Mouse (Mus musculus): ENCODE data around the gene Ovca2.
A peak's percentile ranks its signal among the peaks of the same experiment; 100 is the strongest.

Gene Ovca2

DNA sequence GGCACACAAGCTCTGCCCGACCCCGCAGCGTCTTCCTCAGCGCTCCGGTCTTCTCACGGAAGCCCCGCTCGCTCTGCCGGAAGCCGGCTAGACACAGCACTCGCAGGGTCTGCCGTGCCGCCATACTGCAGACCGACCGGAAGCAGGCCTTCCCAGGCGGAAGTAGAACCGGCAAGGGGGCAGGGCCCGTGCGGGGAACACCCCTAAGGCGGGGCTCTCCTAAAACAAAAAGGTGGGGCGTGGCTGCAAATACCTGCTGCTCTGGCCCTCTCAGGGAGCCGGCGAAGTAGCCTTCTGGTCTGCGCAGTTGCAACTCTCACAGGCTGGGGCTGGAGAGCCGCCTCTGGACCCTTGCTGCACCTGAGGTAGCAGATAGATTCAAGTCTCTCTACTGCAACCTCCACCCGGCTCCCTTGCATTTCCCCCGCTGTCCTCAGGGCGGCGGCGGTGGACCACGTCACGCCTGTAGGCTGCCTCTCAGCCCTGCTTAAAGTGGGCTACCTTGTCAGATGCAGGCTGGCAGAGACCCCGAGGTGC, at the start of gene Ovca2:
Gene Ovca2 (minus strand): TSS at position 164 of the 537 bp plus-strand sequence.
- DNase-seq (ENCODE audit: low spot score in 2 of 2): peak; percentile 83 to 89

DNA sequence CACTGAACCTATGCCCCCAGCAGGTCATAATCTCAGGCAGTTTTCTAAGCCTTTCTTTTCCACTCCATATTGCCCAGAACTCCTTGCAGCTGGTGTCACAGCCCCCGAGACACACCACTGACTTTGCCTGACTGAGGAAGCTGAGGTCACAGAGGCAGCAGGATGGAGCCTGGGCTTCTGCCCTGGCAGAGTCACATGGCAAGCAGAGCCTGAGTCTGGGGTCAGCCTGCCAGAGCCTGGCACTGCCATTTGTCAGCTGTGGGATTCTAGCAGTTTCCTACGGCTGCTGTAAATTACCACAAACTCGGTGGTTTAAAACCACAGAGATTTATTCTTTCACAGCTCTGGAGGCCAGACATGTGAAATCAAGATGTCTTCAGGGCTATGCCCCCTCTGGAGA, 49.0 kb upstream of the Ovca2 start:
- no peak for DNase-seq (ENCODE audit: low spot score in 2 of 2)

DNA sequence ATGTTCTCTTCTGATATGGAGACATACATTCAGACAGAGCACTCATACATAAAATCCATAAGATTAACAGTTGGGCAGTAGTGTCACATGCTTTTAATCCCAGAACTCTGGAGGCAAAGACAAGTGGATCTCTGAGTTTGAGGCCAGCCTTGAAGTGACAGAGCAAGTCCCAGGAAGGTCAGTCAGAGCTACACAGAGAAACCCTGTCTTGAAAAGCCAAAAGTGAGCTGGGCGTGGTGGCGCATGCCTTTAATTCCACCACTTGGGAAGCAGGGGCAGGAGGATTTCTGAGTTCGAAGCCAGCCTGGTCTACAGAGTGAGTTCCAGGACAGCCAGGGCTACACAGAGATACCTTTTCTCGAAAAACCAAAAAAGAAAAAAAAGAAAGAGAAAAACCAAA, 46.2 kb upstream of the Ovca2 start:
- no peak for DNase-seq (ENCODE audit: low spot score in 2 of 2)

DNA sequence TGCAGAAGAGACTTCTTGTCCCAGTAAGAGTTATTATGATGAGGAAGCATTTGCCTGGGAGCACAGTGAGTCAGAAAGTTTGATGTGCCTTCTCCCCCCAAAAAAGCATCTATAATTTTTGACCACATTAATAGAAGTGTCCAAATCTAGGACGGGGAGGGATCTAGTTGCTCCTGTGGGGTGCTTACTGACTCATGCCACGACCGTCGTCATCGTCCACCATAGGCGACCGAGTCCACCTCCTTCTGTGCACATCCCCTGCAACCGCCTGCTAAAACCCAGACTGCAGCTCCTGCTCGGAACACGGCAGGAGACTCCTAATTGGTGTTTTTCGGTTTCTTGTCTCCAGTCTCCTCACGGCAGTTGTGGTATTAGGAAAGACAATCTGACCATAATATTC, 45.4 kb upstream of the Ovca2 start:
- DNase-seq (ENCODE audit: low spot score in 2 of 2): no peak

DNA sequence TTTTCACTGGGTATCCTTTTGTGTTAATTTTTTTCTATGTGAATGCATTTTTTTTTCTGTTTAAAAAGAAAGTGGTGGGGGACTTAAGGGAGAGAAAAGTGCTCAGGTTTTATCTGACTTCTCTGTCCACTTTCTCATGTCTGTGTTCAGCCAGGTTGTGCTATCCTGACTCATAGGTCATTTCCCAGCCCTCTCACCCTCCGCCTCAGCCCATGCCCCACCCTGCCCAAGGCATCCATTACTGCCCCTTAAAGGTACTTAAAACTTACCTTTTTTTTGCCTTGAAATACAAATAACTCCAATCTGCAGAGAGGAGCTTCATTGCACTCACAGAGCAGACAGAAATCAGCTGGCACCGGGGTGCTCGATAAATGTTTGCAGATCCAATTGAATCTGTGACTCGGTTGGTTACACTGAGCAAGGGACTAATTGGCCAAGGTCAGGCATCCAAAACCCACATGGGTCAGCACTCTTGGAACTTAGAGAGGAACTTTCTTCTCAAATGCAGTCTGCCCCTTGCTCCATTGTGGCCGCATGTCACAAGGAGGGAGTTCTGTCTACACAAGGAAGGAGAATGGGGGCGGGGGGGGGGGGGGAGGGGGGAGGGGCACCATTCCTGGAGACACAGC, 42.0 kb upstream of the Ovca2 start:
- no peak for DNase-seq (ENCODE audit: low spot score in 2 of 2)

DNA sequence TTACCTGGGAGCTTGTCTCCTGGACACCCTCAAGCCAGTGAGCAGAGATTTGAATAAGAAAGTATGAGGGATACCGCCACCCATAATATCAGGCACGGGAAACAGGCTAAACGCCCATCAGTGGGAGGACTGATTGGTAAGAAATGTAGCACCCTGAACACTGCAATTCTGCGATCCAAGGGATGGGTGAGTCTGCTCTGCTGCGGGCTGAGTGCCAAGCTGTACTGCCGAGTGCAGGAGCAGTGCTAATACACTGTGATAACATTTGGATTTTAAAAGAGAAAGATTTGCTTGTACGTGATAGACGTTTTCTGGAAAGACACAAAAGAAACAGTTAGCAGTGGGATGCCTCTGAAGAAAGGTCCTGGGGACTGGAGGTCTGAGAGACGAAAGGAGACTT, 41.5 kb upstream of the Ovca2 start:
- peak in 1 of 2 experiments; percentile 31 for DNase-seq (ENCODE audit: low spot score in 2 of 2)

DNA sequence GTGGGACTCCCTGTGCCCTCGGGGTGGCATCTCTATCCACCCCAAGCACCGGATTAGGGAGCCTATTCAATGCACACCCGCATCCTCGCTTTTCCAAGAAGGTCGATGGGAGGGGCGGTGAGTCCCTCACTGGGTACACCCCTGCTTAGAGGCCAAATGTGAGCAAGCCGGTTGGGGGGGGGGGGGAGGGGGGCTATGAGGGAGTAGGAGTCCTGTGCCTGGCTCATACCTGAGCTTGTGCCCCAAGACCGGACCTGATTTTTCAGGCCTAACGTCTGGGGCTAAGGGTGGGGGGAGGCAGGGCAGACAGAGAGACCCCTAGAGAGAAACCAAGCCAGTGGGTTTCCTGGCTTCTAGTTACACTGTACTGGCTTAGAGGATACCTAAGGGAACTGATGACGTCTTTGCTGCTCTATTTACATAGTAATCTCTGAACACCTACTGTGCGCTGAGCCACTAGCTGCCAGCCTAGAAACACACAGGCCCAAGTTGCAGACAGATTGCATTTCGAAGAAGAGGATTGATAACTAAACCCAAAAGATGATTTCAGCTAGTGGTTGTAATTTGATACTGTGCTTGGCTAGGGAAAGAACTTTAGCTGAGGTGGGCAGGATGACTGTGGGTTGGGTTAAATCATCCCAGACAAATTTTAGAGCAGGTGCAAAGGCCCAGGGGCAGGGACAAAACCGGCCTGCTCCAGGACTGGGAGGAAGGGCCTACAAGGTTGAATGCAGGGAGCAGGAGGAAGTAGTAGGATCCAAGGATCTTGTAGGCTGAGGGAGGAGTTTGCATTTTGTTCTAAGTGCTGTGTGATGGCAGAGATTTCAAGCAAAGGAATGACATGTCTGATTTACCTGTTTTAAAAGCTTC, 35.7 kb upstream of the Ovca2 start:
- no peak for DNase-seq (ENCODE audit: low spot score in 2 of 2)

DNA sequence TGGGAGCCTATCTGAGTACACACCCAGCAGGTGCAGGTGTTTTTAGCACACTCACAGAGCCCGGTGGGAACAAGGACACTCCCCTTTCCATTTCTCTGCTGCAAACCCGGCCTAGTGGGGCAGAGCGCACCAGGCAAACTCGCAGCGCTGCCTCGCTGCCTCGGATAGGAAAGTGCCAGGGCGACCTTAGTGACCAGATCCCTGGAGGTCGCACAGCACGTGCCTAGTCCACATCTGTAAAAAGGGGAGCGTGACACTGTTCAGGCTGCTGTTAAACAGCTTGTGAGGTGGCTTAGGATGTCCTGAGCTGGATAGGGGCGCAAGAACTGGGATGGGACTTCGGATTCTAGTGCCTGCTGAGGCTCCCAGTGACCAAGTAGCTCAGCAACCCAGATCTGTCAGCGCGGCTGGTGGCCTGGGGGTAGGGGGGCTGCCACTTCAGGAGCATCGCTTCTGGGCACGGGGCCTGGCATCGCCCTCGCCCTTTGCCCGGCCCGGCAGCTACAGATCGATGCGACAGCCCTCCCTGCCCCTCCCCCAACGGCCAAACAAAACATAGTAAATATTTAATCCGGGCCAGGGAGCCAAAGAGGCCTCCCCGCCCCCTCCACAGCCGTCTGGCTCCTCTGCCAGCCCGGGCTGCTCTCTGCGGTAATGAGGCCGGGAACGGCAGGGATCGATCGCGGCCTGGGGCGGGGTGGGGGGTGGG, 34.9 kb upstream of the Ovca2 start:
- peak in 1 of 2 experiments; percentile 42 for DNase-seq (ENCODE audit: low spot score in 2 of 2)

DNA sequence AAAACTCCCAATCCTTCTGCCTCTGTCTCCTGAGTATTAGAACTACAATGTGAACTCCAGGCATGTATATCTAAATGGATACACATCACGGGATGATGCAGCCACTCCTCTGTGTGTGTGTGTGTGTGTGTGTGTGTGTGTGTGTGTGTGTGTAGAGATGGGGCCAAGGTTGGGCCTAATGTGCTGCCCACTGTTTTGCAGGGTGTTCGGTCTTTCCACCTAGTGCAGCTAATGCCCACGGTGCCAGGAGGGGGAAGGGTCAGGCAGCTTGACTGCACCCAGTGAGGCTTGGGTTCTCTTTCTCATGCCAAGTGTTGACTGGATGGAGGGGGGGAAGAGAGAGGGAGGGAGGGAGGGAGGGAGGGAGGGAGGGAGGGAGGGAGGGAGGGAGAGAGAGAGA, 34.2 kb upstream of the Ovca2 start:
- DNase-seq (ENCODE audit: low spot score in 2 of 2): no peak

DNA sequence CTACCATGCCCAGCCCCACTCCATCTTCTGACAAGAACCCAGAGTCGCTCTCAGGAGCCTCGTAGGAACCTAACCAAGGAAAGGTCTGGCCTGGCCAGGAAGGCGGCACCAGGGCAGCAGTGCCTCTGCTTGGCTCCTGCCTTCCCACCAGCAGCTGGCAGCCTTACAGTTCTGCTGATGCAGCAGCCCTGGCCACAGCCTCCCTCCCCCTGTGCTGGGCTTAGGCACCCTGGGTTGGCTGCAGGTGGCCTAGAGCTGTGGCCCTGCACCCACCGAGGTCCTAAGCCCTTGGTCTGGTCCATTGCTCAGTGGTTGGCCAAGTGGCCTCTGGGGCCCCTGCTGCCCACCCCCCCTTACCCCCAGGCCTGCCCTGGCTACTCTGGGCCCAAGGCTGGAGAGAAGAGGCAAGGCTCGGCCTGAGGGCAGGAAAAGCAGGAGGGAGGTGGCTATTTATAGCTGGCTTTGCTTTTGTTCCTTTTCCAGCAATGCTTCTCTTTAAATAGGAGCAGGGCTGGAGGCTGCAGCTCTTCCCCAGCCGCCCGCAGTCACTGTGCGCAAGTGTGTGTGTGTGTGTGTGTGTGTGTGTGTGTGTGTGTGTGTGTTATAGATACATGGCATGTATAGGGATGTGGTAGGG, 33.5 kb upstream of the Ovca2 start:
- DNase-seq (ENCODE audit: low spot score in 2 of 2): peak in 1 of 2 experiments; percentile 45

DNA sequence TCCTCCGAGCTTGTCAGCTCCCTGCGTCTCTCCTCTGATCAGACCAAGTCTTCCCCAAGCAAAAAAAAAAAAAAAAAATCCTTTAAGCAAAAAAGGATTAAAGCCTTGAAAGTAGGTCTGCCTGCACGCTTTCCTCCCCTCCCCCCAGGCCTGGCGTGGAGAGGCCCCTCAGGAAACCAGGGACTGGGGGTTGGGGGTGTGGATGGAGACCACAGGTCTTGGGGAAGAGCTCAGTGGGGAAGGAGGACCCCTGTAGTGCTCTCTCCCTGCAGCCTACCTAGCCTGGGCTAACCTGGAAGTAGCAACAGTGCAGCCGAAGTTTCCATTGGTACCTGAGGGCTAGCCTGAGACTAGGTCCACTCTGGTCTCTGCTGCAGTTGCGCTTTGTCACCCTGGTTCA, 32.1 kb upstream of the Ovca2 start:
- no peak for DNase-seq (ENCODE audit: low spot score in 2 of 2)

DNA sequence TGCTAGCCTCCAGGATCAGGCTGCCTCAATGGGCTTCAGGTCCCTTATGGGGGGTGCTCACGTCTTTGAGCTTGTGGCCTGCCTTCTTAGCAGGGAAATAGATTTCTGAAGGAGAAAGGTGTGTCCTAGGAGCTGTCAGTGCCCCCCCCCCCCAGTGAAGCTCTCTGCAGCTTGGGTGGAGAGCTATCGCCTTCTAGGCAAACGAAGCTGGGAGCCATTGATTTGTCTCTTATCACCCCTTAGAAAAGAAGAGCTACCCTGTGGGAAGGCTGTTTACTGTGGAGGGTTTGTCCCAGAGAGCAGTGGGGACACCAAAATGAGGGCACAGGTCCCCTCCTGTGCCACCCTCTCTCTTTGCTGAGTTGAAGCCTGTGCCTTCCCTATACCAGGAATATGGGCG, 31.5 kb upstream of the Ovca2 start:
- no peak for DNase-seq (ENCODE audit: low spot score in 2 of 2)

DNA sequence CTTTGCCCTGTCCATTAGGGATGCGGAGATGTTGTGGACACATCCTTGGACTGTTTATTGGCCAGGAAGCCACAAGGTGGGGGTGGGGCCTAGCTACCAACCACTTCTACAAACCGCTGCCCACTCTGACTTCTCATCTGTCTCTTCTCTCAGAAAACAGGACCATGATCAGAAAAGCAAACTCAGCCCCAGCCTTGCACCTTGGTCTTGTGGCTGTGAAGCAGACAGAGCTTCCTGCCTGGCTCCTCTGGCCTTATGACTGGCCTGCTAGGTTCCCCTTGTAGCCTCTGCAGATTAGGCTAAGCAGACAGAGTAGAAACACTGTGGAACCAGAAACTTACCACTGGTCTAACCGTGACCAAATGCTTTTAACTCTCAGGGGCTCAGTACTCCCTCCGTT, 30.7 kb upstream of the Ovca2 start:
- no peak for DNase-seq (ENCODE audit: low spot score in 2 of 2)

DNA sequence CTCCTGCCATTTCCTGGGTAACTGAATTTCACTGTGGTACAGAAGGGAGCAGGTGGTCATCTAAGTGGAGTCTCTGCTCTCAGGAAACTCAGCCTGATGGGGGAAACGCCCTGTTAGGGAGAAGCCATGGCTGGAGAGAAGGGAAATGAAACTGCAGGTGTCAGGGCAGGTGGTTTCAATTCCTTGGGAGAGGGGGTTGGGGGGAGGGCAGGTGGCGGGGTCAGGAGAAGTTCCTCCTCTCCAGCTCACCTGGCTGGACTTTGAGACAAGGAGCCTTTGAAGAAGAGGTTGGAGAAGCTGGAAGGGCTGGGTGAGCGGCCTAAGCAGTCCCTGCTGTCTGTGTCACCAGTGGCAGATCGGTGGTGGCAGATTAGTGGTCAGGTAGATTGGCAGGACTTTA, 27.7 kb upstream of the Ovca2 start:
- DNase-seq (ENCODE audit: low spot score in 2 of 2): no peak

DNA sequence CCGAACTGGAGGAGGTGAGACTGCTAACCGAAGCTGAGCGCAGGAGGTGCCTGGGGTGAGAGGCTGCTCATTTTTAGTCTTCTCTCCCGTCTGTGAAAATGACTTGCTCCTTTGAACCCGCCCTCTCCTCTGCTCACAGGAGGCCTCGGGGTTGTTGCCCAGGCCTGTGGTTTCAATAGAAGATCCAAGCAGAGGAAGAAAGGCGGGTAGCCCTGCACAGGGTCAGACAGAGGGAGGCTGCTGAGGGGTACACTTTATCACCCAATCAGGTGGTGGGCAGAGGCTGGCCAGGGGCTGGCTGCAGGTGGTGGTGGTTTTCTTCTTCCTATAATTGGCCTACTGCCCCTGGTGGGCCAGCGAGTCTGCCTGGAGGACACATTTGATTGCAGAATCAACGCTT, 25.8 kb upstream of the Ovca2 start:
- DNase-seq (ENCODE audit: low spot score in 2 of 2): no peak

DNA sequence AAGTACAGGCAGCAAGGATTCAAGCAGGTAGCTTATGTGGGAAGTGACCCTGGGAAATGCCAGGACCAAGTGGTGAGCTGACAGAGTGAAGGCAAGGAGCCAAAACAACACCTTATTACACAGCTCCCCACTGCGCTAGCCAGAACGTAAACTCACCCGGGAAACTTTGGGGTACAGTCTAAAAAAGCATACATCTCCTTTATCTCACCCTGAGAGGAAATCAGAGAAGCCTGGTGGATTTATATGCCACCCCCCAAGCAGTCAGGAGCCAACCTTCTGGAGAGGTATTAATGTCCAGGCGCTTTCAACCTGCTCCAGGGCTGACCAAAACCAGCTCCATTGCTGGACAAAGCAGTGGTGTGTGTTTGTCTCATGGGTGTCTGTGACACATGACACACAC, 25.3 kb upstream of the Ovca2 start:
- no peak for DNase-seq (ENCODE audit: low spot score in 2 of 2)

DNA sequence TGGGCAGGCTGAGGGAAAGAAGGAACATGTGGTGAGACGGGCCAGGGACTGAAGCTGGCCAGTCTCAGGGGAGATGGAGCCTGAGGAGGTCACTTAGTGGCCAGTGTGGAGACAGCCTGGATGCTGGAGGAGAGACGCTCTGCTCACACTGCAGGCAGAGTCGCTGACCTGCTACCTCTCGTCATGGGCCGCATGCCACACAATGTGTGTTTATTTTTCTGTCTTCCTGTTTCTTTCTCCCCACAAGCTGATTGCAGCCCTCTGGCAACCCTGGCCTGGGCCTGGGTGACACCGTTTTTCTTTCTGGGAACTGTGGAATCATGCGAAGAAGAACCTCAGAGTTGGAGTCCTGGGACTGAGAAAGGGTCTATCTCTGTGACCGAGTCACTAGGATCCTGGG, 23.1 kb upstream of the Ovca2 start:
- no peak for DNase-seq (ENCODE audit: low spot score in 2 of 2)

DNA sequence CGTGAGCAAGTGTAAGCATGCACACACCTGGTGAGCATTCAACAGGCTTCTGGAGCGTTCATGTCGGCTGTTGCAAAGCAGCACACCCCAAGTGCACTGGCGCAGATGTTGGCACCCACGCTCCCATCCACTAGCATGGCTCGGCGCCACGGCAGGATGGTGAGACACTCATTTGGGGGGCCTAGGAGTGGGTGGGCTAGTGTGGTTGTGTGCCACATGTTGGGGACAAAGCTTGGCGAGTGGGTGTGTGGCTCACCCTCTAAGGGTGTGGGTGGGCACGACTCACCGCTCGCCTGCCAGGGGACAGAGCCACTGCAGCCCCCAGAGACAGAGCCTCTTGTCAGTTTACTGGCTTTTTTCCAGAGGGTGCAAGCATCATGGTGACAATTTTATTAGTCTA, 22.3 kb upstream of the Ovca2 start:
- DNase-seq (ENCODE audit: low spot score in 2 of 2): no peak

DNA sequence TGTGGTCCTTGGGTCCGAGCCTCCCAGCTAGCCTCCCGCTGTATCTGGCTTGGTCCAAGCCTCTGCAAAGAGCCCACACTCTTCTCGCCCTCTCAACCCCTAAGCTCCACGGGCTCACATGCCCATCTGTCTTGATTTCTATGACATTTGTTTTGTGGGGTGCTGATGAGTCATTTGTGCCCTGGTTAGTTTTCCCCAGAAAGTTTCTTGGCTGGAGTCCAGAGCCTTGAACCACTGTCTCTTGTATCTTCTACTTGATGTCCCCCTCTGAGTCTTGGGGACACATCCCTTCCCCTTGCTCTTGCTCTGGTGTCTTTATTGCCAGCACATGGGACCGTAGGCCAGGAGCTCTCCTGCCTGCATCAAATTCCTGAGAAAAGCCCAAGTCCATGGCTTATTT, 21.3 kb upstream of the Ovca2 start:
- DNase-seq (ENCODE audit: low spot score in 2 of 2): no peak

DNA sequence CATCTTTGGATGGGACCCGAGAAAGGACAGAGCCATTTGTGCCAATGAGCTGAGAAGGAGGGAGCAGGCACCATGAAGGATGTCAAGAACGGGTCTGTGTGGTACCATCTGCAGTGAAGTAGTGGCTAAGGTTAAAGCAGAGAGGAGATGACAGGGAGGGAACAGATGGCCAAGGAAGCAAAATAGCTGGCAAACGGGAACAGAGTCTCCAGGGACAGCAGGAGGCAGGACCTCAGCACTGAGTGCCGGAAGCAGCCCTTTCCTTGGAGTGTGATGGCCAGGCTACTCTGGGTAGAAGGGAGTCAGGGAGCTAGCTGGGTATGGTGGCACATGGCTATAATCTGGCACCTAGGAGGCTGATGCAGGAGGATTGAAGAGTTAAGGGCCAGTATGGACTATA, 20.2 kb upstream of the Ovca2 start:
- no peak for DNase-seq (ENCODE audit: low spot score in 2 of 2)

DNA sequence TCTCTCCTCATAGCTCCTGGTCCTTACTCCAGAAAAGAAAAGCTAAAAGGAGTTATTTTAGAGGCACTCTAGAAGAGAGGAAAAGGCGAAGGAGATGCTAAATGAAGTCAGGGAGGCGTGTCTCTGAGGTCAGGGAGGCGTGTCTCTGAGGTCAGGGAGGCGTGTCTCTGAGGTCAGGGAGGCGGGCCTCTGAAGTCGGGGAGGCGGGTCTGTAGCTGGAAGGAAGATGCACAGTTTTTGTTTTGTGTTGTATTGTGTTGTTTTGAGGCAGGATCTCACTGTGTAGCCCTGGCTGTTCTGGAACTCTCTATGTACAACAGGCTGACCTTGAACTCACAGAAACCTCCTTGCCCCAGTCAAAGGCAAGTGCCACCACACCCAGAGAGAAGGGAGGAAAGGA, 19.3 kb upstream of the Ovca2 start:
- no peak for DNase-seq (ENCODE audit: low spot score in 2 of 2)

DNA sequence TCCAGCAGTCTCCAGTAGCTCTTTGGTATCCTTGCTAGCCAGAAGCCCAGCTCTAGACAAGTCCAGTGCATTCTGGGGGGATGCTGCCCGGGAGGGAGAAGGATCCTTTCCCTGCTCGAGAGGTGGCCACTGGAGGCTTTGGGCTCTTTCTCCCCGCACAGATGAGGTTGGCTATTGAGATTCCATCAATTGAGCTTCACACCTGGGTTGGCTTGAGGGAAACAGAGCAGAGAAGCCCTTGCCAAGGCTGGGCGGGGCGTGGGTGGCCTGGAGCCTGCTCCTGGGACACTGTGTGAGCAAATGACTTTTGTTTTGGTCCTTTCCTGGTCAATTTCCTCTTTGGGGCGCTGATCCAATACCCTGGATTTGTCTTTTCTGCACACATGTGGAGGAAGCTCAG, 17.5 kb upstream of the Ovca2 start:
- DNase-seq (ENCODE audit: low spot score in 2 of 2): no peak
